8 mouse cellular contexts compared by ENCODE assay signal in the genomic region with DNA sequence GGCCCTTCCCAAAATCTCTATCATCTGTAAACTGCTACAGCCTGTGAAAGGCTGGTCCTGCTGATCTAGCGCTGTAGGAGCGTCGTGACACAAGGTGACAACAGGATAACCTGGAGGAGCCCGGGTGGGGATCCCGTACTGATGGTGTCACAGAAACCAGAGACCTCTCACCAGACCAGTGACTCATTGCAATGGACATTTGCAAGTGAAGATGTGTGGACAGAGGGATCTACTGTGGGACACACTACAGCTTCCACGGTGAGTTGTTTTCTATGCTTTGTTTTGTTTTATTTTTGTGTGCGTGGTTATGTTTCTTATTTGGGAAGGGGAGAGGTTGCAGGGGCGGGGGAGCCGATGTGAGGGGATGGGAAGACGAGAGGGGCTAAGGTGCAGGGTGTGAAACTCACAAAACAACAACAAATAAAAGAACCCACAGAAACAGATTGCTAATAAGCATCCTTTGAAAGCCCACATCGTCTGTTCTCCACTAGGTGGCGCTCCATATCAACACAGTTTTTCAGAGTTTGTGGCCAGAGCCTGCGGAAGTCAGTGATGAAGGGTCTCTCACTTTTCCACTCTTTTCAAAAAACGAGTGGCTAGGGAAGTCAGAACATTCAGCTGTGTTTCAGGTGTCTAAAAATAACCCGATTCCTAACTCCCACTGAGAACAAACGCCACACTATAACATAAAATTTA.
DNase-seq lines count a peak whose midpoint lies in the region; ATAC-seq and TF ChIP-seq lines count a peak whose summit lies in the region.
"Had no signal": no experiment of that assay in that cellular context is flagged by ENCODE, and none has a peak within 500 bp of the region (broad histone marks: within the 10 kb centered on the region; RNA-seq: fewer than 3 reads in every experiment).

No protein-coding gene starts in this region.

- H3K9me3 ChIP-seq in hindbrain, embryonic 16.5 days (ENCODE audit: control insufficient read depth, low read length) = no peaks in the 10 kb centered on the region
- no peaks in the 10 kb centered on the region for H3K9me3 ChIP-seq in limb, embryonic 14.5 days (ENCODE audit: control insufficient read depth, low read length)
- H3K9me3 ChIP-seq: heart, embryonic 13.5 days had no signal

- no peak for TF ChIP-seq POLR2A in limb, embryonic 14.5 days (IDR thresholded peaks at IDR 0.05; ENCODE audit: borderline replicate concordance, extremely low read depth, insufficient read depth, insufficient read length)

- no peak overlapping the region for H3K4me3 ChIP-seq in hindbrain, embryonic 16.5 days (ENCODE audit: low read length)
- H3K4me3 ChIP-seq in limb, embryonic 14.5 days (replicated peaks; ENCODE audit: low read length) = no peak overlapping the region
- H3K4me3 ChIP-seq: heart, embryonic 13.5 days had no signal

- H3K36me3 ChIP-seq in hindbrain, embryonic 16.5 days (ENCODE audit: control insufficient read depth, insufficient read depth, low read length) = no peaks in the 10 kb centered on the region
- H3K36me3 ChIP-seq in limb, embryonic 14.5 days (ENCODE audit: control insufficient read depth, insufficient read depth, low read length) = no peaks in the 10 kb centered on the region
- H3K36me3 ChIP-seq: heart, embryonic 13.5 days had no signal

- H3K27me3 ChIP-seq in hindbrain, embryonic 16.5 days (replicated peaks; ENCODE audit: control insufficient read depth, insufficient read depth, low read length) = no peaks in the 10 kb centered on the region
- H3K27me3 ChIP-seq in limb, embryonic 14.5 days (ENCODE audit: control insufficient read depth, insufficient read depth, low read length) = no peaks in the 10 kb centered on the region
- H3K27me3 ChIP-seq: heart, embryonic 13.5 days had no signal

- WGBS in hindbrain, embryonic 16.5 days = 42% methylated on average over 16 of the region's 16 CpGs
- WGBS in limb, embryonic 14.5 days = 38% methylated on average over 16 of the region's 16 CpGs

- DNase-seq in thymus, postnatal 0 days (ENCODE audit: low spot score) = peak; percentile 28
- DNase-seq in thymus, postnatal 36 days = no peak
- DNase-seq in adrenal gland, postnatal 10 days = peak; percentile 54
- DNase-seq in embryo, embryonic 9.5 days (ENCODE audit: extremely low spot score) = peak; percentile 62
- peak; percentile 63 for DNase-seq in limb, embryonic 14.5 days (ENCODE audit: low spot score)
- peak; percentile 37 for DNase-seq in right cerebral cortex, postnatal 14 days

- peak; percentile 50; the same call in 1 of the 2 replicates for ATAC-seq in hindbrain, embryonic 16.5 days
- no peak for ATAC-seq in limb, embryonic 14.5 days (ENCODE audit: low FRiP score, low read depth)

- no peak overlapping the region for H3K4me2 ChIP-seq in hindbrain, embryonic 16.5 days (ENCODE audit: low read length)
- no peak overlapping the region for H3K4me2 ChIP-seq in limb, embryonic 14.5 days (replicated peaks; ENCODE audit: low read depth, low read length, severe bottlenecking)
- H3K4me2 ChIP-seq: heart, embryonic 13.5 days had no signal

- H3K9ac ChIP-seq in hindbrain, embryonic 16.5 days (ENCODE audit: low read depth, low read length) = no peak overlapping the region
- H3K9ac ChIP-seq in limb, embryonic 14.5 days (ENCODE audit: low read depth, low read length, severe bottlenecking) = no peak overlapping the region
- H3K9ac ChIP-seq: heart, embryonic 13.5 days had no signal

- no peak overlapping the region for H3K27ac ChIP-seq in hindbrain, embryonic 16.5 days (ENCODE audit: low read depth, low read length)
- no peak overlapping the region for H3K27ac ChIP-seq in limb, embryonic 14.5 days (replicated peaks; ENCODE audit: low read depth, low read length)
- H3K27ac ChIP-seq: heart, embryonic 13.5 days had no signal

- H3K4me1 ChIP-seq in hindbrain, embryonic 16.5 days (ENCODE audit: control insufficient read depth, insufficient read depth, low read depth, low read length) = no peaks in the 10 kb centered on the region
- H3K4me1 ChIP-seq in limb, embryonic 14.5 days (ENCODE audit: control insufficient read depth, insufficient read depth, low read length) = no peaks in the 10 kb centered on the region
- H3K4me1 ChIP-seq: heart, embryonic 13.5 days had no signal

Comparison
In these comparisons a context has a peak if more than half of its experiments do, and no peak if none do; other contexts are left out.
1. DNase-seq: peak in thymus, postnatal 0 days (single experiment), adrenal gland, postnatal 10 days (single experiment), embryo, embryonic 9.5 days (single experiment), limb, embryonic 14.5 days (single experiment) and right cerebral cortex, postnatal 14 days (single experiment); none in thymus, postnatal 36 days (0 of 2).